Mouse (Mus musculus) right cerebral cortex, postnatal 4 days (tissue): ENCODE data around the gene 2610528J11Rik.
"Not testable (repeated sequence)": the region's sequence is repeated elsewhere in the genome, so short reads cannot be mapped to it uniquely, and the experiment has no call there.

Source experiments
- DNase-seq: peaks from one replicate; pipeline ENCODE4 v3.0.0-alpha.2; 2022

Gene 2610528J11Rik

DNA sequence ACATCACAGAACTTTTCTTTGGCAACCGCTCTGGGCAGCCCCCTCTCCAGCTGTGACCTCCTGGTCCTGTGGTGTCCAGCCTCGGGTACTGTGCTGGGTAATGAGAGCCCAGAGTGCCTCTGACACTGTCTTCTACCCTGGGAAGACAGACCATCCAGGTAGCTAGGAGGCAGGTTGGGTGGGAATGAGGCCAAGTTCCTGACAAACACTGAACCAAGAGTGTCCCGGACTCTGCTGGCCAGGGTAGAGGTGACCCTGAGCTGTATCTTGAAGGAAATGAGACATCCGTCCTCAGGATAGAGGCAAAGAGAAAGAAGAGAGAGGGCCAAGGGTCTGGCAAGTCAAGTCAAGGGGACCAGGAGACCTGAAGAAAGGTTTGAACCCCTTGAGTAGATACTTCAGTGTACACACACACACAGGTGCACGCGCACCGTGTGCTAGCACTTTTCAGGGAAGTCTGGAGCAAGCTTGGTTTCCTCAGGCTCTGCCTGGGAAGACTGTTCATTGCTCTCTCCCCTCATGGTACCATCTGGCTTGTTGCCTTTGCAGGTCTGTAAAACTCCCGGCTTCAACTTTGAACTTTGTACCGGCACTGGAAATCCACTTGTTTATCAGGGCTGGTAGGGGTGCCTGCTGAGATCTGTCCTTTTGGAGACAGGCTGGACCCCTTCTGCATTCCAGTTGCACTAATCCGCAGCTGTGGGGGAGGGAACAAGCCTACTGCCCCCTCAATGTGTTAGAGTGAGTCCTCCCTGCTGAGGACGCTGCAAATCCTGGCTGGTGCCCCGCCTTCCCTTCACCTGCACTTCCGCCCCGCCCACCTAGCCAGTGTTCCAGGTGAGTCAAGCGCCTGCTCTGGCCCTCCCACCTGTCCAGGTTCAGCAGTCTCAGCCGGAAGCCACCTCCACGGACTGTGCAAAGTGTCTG lies at the start of gene 2610528J11Rik:
TSS of gene 2610528J11Rik (plus strand) at position 592 of the 927 bp plus-strand sequence.
- DNase-seq: no peak

DNA sequence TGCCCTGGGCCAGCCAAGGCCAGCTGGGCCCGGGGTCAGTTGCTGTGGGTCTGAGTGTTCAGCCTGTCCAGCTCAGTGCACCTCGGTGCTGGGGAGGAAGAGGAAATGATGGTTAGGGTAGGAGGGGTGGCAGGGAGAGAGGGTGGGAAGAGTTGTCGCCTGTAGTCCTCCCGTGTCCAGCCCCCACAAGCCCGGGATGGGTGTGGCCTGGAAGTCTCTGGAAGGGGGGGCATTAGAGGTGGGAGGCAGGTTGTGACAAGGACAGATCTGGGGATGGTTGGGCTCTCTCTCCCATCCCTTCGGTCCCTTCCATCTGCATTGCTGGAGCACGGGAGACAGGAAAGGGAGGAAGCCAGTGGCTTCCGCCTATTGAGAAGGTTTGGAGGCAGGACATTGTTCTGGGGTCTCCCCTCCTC lies 37.1 kb upstream of the 2610528J11Rik start, which contains the start of gene Tie1:
TSS of gene Tie1 (minus strand) at position 345 of the 416 bp plus-strand sequence.
- DNase-seq: no peak

DNA sequence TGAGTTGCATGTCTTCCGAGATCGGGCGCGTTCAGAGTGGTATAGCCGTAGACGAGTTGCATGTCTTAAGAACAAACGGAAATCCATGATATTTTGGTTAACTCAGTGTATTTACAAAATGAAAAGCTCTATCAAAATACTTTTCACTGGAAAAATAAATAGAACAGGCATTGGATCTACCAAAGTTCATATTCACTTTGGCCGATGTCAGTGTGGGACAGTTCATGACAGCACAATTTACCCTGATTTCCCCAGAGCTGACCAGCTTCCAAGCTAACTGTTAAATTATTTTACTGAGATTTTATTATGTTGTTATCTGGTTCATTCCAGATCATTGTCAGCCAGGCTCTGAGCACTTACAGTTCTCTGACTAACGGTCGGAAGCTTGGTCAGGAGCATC lies 36.3 kb upstream of the 2610528J11Rik start:
- DNase-seq: no peak

- DNase-seq: no peak
These were observed 26.6 kb upstream of the 2610528J11Rik start for GRCm38 (mm10) chr4:118500171-118500724.

DNA sequence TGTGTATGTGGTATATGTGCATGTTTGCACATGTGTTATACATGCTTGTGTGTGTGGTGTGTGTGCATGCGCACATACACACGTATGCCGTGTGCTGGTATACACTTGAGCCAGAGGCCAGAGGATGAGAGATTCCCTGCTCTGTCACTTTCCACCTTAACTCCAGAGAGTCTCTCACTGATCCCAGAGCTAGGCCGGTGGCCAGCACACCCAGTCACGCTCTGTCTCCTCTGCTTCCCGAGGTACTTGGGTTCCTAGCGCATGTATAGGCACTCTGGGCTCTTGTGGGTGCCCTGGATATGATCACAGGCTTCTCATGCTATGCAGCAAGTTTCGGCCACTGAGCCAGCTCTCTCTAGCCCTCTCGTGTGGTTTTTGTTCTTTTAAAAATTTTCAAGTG lies 26.0 kb upstream of the 2610528J11Rik start:
- no peak for DNase-seq

- DNase-seq: no peak
These were observed 21.2 kb upstream of the 2610528J11Rik start for GRCm38 (mm10) chr4:118505551-118505950.

- DNase-seq: not testable (repeated sequence)
These were observed 19.6 kb upstream of the 2610528J11Rik start for GRCm38 (mm10) chr4:118507171-118507570.

DNA sequence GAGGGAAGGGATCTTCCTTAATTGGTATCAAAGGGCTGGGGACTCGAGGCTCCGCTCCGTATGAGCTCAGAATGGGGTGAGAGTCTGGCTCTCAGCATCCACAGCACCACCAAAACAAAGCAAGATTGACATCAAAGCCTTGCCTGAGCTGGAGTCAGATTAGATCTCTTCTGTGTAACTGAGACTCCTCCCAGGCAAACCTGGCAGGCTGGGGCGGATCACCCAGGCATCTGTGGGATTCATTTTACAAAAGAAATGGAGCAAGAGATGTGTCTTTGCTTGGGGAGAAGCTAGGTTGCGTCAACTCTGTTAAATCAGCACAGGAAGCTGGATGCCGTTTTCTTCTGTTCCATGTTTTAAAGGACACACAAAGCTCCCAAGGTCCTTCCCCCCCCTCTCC lies 17.7 kb upstream of the 2610528J11Rik start:
- no peak for DNase-seq

GRCm38 (mm10) chr4:118516699-118517496 lies 9.9 kb upstream of the 2610528J11Rik start:
- no peak for DNase-seq

DNA sequence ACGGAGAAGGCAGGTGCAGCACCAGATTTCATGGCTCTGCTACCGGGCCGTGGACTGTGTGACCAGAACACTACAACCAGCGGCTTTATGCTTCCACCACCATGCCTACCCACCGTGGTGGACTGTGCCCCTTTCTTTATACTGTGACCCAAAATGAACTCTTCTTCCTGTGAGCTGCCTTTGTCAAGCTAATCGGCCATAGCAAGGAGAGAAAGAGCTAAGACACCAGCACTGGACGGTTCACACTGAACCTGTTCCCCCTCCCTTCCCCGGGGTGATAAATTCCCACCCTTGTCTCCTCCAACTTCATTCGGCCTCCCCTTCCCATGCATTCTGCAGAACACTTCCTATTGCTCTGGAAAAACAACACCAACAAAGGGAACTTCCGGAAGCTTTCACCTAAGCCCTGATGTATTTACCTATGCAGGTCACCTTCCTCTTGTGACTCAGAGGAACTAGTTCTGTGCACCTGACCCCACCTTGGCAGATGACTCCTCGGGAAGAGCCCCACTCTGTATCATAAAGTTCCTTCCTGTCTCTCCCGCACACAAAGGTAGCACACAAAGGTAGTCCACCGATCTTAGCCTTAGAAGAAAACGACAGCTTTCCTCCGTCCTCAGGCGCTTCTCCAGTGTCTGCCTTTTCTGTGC lies 9.2 kb upstream of the 2610528J11Rik start:
- no peak for DNase-seq

DNA sequence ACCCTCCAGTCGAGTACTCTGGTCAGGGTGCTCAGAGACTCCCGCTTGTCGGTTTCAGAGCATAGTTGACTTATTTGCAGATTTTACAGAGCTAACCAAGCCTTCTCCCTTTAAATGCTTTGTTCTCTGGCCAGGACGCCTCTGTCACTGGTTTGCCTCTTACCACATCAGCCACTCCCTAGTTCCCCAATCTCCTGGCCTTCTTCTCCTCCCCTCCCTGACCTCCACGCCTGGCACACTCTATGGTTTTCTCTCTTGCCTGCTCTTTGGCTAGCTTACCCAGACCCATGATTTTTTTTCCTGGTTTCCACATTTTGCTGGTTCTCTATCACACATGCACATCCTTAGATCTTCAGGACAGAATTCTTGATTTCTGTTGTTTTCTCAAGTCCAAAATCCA lies 8.6 kb upstream of the 2610528J11Rik start:
- no peak for DNase-seq

GRCm38 (mm10) chr4:118522248-118522647 lies 4.6 kb upstream of the 2610528J11Rik start:
- no peak for DNase-seq

GRCm38 (mm10) chr4:118523976-118524375 lies 2.8 kb upstream of the 2610528J11Rik start:
- DNase-seq: no peak

DNA sequence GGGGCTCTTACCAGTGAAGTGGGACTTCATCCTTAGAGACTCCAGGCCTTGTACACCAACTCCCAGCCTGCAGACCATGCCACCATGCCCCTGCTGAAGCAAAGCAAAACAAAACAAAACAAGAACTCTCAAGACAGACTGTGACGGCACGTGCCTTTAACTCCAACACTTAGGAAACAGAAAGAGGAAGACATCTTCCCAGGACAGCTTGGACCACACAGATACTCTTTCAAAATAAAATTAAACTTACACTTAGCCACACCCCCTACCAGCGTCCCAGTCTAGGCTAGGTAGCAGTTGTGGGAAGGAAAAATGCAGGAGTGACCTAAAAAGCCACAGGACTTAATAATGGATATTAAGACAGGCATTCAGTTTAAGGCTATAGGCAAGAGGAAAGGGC lies 1.0 kb upstream of the 2610528J11Rik start:
- DNase-seq: no peak

GRCm38 (mm10) chr4:118527335-118527681 lies 509 bp downstream of the 2610528J11Rik start:
- DNase-seq: no peak

DNA sequence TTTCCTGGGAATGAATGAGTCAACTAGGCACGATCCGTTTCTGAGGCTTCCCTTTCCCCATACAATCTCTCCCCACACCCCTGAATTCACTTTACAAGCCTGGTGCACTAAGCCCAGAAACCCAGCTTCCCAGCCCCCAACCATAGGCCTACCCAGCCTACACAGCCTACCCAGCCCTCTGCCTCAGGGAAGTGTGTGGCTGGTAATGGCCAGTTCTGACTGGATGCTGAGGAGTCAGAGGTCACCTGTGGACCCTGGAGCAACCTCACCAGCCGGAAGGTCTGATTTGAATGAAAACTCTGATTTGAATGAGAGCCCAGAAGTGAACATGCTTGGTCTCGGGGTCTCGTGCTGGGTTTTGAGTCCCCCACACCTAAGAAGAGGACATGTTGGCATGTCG lies 921 bp downstream of the 2610528J11Rik start:
- DNase-seq: no peak

- DNase-seq: no peak
These were observed 5.9 kb downstream of the 2610528J11Rik start for GRCm38 (mm10) chr4:118532663-118533062.

- no peak for DNase-seq
These were observed 6.4 kb downstream of the 2610528J11Rik start for GRCm38 (mm10) chr4:118533156-118533555.

GRCm38 (mm10) chr4:118533605-118534004 lies 6.8 kb downstream of the 2610528J11Rik start:
- DNase-seq: no peak

DNA sequence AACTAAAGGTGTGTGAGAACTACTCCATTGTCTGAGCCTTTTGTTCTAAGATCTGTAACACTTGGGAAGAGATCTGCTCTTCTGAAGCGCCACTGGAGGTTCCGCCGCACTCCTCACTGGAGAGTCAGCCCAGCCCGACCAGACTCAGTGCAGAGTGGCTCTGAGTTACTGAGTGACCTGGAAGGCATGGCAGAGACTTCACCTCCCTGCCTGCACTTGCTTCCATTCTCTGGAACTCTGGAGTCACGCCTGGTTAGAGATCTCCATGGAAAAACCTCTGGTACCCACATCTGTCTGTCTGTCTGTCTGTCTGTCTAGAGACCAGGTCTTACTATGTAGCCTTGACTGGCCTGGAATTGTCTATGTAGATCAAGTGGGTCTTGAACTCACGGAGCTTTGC lies 8.8 kb downstream of the 2610528J11Rik start:
- no peak for DNase-seq

GRCm38 (mm10) chr4:118537801-118538200 lies 11.0 kb downstream of the 2610528J11Rik start:
- no peak for DNase-seq

DNA sequence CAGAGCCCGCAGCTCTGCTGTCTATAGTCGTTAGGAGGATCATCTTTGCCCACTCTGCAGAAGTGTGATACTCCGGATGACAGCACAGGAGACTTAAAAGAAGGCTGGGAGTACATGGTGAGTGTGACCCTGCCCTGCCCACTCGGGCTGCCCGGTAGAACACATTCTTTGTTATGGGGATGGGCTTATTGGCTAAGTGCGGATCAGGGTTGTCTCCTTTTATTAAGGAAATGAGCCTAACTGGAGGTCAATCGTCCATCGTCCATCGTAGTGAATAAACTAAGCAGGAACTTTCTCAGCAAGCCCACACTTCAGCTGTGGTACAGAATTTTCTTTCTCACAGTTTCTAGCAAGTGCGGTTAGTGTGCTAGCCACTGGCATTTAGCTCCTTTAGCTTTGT lies 13.1 kb downstream of the 2610528J11Rik start:
- DNase-seq: no peak
